Mouse (Mus musculus) intestine, embryonic 14.5 days (tissue): ENCODE data around the gene Sp3. TPM values are rescaled to one million over a fixed set of nuclear protein-coding genes. Genes with fewer than 3 reads are reported as not detected.

Experiments used
- ATAC-seq: fragments of 200-750 bp; cut with Nextera tagmentation; replicated peaks from 2 replicates; pipeline ENCODE4 v1.8.0; 2017; ENCODE audit warnings: low read depth, moderate number of reproducible peaks, moderate TSS enrichment, moderate library complexity; ENCODE audit not compliant: low FRiP score, low TSS enrichment
- DNase-seq: peaks from one replicate; pipeline ENCODE4 v3.0.0-alpha.2; 2018; ENCODE audit warnings: low spot score
- H3K27ac ChIP-seq: fragments of 300-500 bp; sonication (generic); 2 replicates; pipeline ENCODE4 v1.5.1; 2014; ENCODE audit warnings: low read depth, mild to moderate bottlenecking, control low read depth
- H3K27me3 ChIP-seq: fragments of 300-500 bp; sonication (generic); replicated peaks from 2 replicates; pipeline ENCODE4 v1.6.1; 2014; ENCODE audit warnings: low read length, control low read depth; ENCODE audit not compliant: control insufficient read depth, insufficient read depth
- H3K36me3 ChIP-seq: fragments of 300-500 bp; sonication (generic); 2 replicates; pipeline ENCODE4 v1.6.1; 2014; ENCODE audit warnings: low read length, control low read depth; ENCODE audit not compliant: control insufficient read depth, insufficient read depth
- H3K4me1 ChIP-seq: fragments of 300-500 bp; sonication (generic); replicated peaks from 2 replicates; pipeline ENCODE4 v1.6.1; 2014; ENCODE audit warnings: low read length, control low read depth, mixed read lengths; ENCODE audit not compliant: control insufficient read depth, insufficient read depth
- H3K4me2 ChIP-seq: fragments of 300-500 bp; sonication (generic); 2 replicates; pipeline ENCODE4 v1.6.1; 2014; ENCODE audit warnings: low read length
- H3K4me3 ChIP-seq: fragments of 300-500 bp; sonication (generic); 2 replicates; pipeline ENCODE4 v1.5.1; 2014; ENCODE audit warnings: low read depth, low read length, control low read depth, mixed read lengths
- H3K9ac ChIP-seq: fragments of 300-500 bp; sonication (generic); 2 replicates; pipeline ENCODE4 v1.6.1; 2014; ENCODE audit warnings: mild to moderate bottlenecking, low read length
- H3K9me3 ChIP-seq: fragments of 300-500 bp; sonication (generic); 2 replicates; pipeline ENCODE4 v1.6.1; 2016; ENCODE audit warnings: low read length, control low read depth; ENCODE audit not compliant: control insufficient read depth
- WGBS: fragments of 180-500 bp; shearing (Covaris S2); extraction: QIAGEN DNeasy Blood & Tissue Kit; methylation state at CpG from one replicate; pipeline ENCODE4 v1.1.7; 2014; 5-methylcytosine and 5-hydroxymethylcytosine counted together
- polyA plus RNA-seq: library from polyadenylated mRNA; unstranded; fragments of >200 nt; fragmentation: Nextera tagmentation; extraction: Ambion mirVana; gene quantifications from 2 replicates; pipeline ENCODE4 v1.2.1, GENCODE M21; 2014

Sp3 gene
- polyA plus RNA-seq, 1 experiment from 2014 or later: 55.5 TPM

- no peak overlapping the region for H3K4me2 ChIP-seq
- H3K36me3 ChIP-seq: no peaks in the 10 kb centered on the region
- H3K4me3 ChIP-seq: no peak overlapping the region
- ATAC-seq: no peak
- H3K27me3 ChIP-seq: no peaks in the 10 kb centered on the region
- peaks cover 8% of the 10 kb centered on the region; the same call in 1 of the 2 replicates for H3K9me3 ChIP-seq
- DNase-seq: no peak
- no peaks in the 10 kb centered on the region for H3K4me1 ChIP-seq
- no peak overlapping the region for H3K9ac ChIP-seq
- 41% methylated on average over 4 of the region's 4 CpGs for WGBS
- H3K27ac ChIP-seq: no peak overlapping the region
Measured at GRCm38 (mm10) chr2:72984806-72985205, 4.6 kb upstream of the Sp3 start.

GRCm38 (mm10) chr2:72983211-72983610, 3.0 kb upstream of the Sp3 start:
- Histone ChIP-seq H3K9me3 (no peaks in the 10 kb centered on the region), H3K36me3 (no peaks in the 10 kb centered on the region), H3K27ac (no peak overlapping the region), H3K4me3 (no peak overlapping the region), H3K9ac (no peak overlapping the region), H3K4me1 (no peaks in the 10 kb centered on the region), H3K4me2 (no peak overlapping the region), H3K27me3 (no peaks in the 10 kb centered on the region)
- ATAC-seq: no peak
- WGBS: 90% methylated on average over 3 of the region's 3 CpGs
- DNase-seq: no peak

- no peak overlapping the region for H3K4me3 ChIP-seq
- 94% methylated on average over 7 of the region's 7 CpGs for WGBS
- H3K36me3 ChIP-seq: no peaks in the 10 kb centered on the region
Measured at GRCm38 (mm10) chr2:72982110-72982785, 2.0 kb upstream of the Sp3 start.

GRCm38 (mm10) chr2:72981441-72982109, 1.3 kb upstream of the Sp3 start:
- peak overlapping the region; percentile 68 for H3K4me2 ChIP-seq
- no peaks in the 10 kb centered on the region for H3K9me3 ChIP-seq
- H3K27me3 ChIP-seq: no peaks in the 10 kb centered on the region
- no peak for DNase-seq
- 78% methylated on average over 9 of the region's 9 CpGs for WGBS
- H3K27ac ChIP-seq: peak overlapping the region; percentile 100; the same call in 1 of the 2 replicates
- no peak for ATAC-seq
- H3K9ac ChIP-seq: peak overlapping the region; percentile 98
- peak overlapping the region; percentile 78 for H3K4me3 ChIP-seq
- H3K36me3 ChIP-seq: no peaks in the 10 kb centered on the region
- H3K4me1 ChIP-seq: peaks cover 5% of the 10 kb centered on the region; the same call in 1 of the 2 replicates

More at GRCm38 (mm10) chr2:72982110-72982785, 2.0 kb upstream of the Sp3 start:
- Histone ChIP-seq H3K27ac (no peak overlapping the region), H3K4me1 (0 out of 2 replicates have a peak, but pooled peaks cover 1% of the 10 kb centered on the region), H3K4me2 (no peak overlapping the region), H3K9ac (no peak overlapping the region), H3K27me3 (no peaks in the 10 kb centered on the region), H3K9me3 (no peaks in the 10 kb centered on the region)
- DNase-seq (no peak), ATAC-seq (no peak)

GRCm38 (mm10) chr2:72981075-72981420, 802 bp upstream of the Sp3 start:
- Histone ChIP-seq H3K9ac (peak overlapping the region; percentile 98), H3K27me3 (no peaks in the 10 kb centered on the region), H3K4me3 (peak overlapping the region; percentile 78), H3K27ac (peak overlapping the region; percentile 100), H3K36me3 (0 out of 2 replicates have a peak, but pooled peaks cover 1% of the 10 kb centered on the region), H3K4me2 (peak overlapping the region; percentile 68), H3K4me1 (peaks cover 7% of the 10 kb centered on the region), H3K9me3 (no peaks in the 10 kb centered on the region)
- no peak for ATAC-seq
- DNase-seq: no peak
- 12% methylated on average over 3 of the region's 3 CpGs for WGBS

GRCm38 (mm10) chr2:72979659-72980071, 581 bp downstream of the Sp3 start:
- 0 out of 2 replicates have a peak, but pooled peaks cover 8% of the 10 kb centered on the region for H3K36me3 ChIP-seq
- peak overlapping the region; percentile 69 for H3K4me2 ChIP-seq
- H3K9ac ChIP-seq: peak overlapping the region; percentile 98
- H3K4me3 ChIP-seq: peak overlapping the region; percentile 78
- DNase-seq (peak; percentile 85), ATAC-seq (peak; percentile 63)
- H3K27me3 ChIP-seq: no peaks in the 10 kb centered on the region
- under 1% methylated on average over 22 of the region's 54 CpGs for WGBS
- peaks cover 11% of the 10 kb centered on the region for H3K4me1 ChIP-seq
- peak overlapping the region; percentile 100 for H3K27ac ChIP-seq
- H3K9me3 ChIP-seq: no peaks in the 10 kb centered on the region

- peak overlapping the region; percentile 78 for H3K4me3 ChIP-seq
- peak; percentile 96 for DNase-seq
- peak overlapping the region; percentile 69 for H3K4me2 ChIP-seq
- H3K27ac ChIP-seq: peak overlapping the region; percentile 100
- peak overlapping the region; percentile 98 for H3K9ac ChIP-seq
- WGBS: under 1% methylated on average over 50 of the region's 107 CpGs
- H3K36me3 ChIP-seq: 0 out of 2 replicates have a peak, but pooled peaks cover 8% of the 10 kb centered on the region
- no peaks in the 10 kb centered on the region for H3K9me3 ChIP-seq
- peak; percentile 87 for ATAC-seq
- peaks cover 13% of the 10 kb centered on the region for H3K4me1 ChIP-seq
- H3K27me3 ChIP-seq: no peaks in the 10 kb centered on the region
Measured at GRCm38 (mm10) chr2:72978901-72979658, 1.2 kb downstream of the Sp3 start.

- no peaks in the 10 kb centered on the region for H3K27me3 ChIP-seq
- H3K36me3 ChIP-seq: 0 out of 2 replicates have a peak, but pooled peaks cover 8% of the 10 kb centered on the region
- ATAC-seq (peak; percentile 13), DNase-seq (peak; percentile 86)
- WGBS: under 1% methylated on average over 33 of the region's 38 CpGs
- peak overlapping the region; percentile 100 for H3K27ac ChIP-seq
- peaks cover 17% of the 10 kb centered on the region for H3K4me1 ChIP-seq
- peak overlapping the region; percentile 78 for H3K4me3 ChIP-seq
- H3K4me2 ChIP-seq: peak overlapping the region; percentile 69
- no peaks in the 10 kb centered on the region for H3K9me3 ChIP-seq
- peak overlapping the region; percentile 98 for H3K9ac ChIP-seq
Measured at GRCm38 (mm10) chr2:72978473-72978872, 1.8 kb downstream of the Sp3 start.
